Mouse (Mus musculus) duodenum, adult 2 months (tissue): Measurements from ENCODE around the gene Itln1. TPM values are rescaled to one million over a fixed set of nuclear protein-coding genes. Genes with fewer than 3 reads are reported as not detected.

Experiments used
- polyA plus RNA-seq: library from polyadenylated mRNA; depleted of rRNA; stranded (reverse); fragments of >200 nt; gene quantifications from 2 replicates; pipeline ENCODE4 v1.2.3, GENCODE M21; 2012; ENCODE audit warnings: low replicate concordance; rRNA removed

Gene Itln1
- 328 and 1,186 TPM in 2 replicates for polyA plus RNA-seq

GRCm38 (mm10) chr1:171535194-171535593, at the start of gene Itln1:
Gene Itln1 (minus strand): TSS chr1:171535294.

GRCm38 (mm10) chr1:171558898-171559297, 23.8 kb upstream of the Itln1 start, which contains the start of gene Cd244a:
Gene Cd244a (plus strand): TSS chr1:171559193.

GRCm38 (mm10) chr1:171503250-171503591, 31.9 kb downstream of the Itln1 start, which contains the start of gene Alyref2:
Gene Alyref2 (plus strand): TSS chr1:171503478.

Other genes with a start within 250 kb of the Itln1 start
- gene Usp21, start 247.3 kb downstream of the Itln1 start, polyA plus RNA-seq: 30.2 and 30.4 TPM in 2 replicates
- gene Ufc1, start 240.3 kb downstream of the Itln1 start, polyA plus RNA-seq: 10.2 and 10.3 TPM in 2 replicates
- 23.2 and 33.7 TPM in 2 replicates for gene Dedd, start 206.1 kb downstream of the Itln1 start, polyA plus RNA-seq
- 60.9 and 66.1 TPM in 2 replicates for gene Nit1, start 189.6 kb downstream of the Itln1 start, polyA plus RNA-seq
- 1.4 and 1.5 TPM in 2 replicates for gene Pfdn2, start 189.6 kb downstream of the Itln1 start, polyA plus RNA-seq
- 0.37 and 0.47 TPM in 2 replicates for gene Klhdc9, start 174.5 kb downstream of the Itln1 start, polyA plus RNA-seq
- 0.15 and 1.1 TPM in 2 replicates for gene Nectin4, start 165.2 kb downstream of the Itln1 start, polyA plus RNA-seq
- gene Arhgap30, start 146.3 kb downstream of the Itln1 start, polyA plus RNA-seq: 3.3 and 4.2 TPM in 2 replicates
- 58.8 and 75.3 TPM in 2 replicates for gene Usf1, start 124.0 kb downstream of the Itln1 start, polyA plus RNA-seq
- gene Tstd1, start 116.4 kb downstream of the Itln1 start, polyA plus RNA-seq: 97.3 and 129 TPM in 2 replicates
- gene F11r, start 97.8 kb downstream of the Itln1 start, polyA plus RNA-seq: 49.6 and 100 TPM in 2 replicates
- gene Alyref2, start 31.8 kb downstream of the Itln1 start, polyA plus RNA-seq: 2.1 and 6.4 TPM in 2 replicates
- gene Cd244a, start 23.9 kb upstream of the Itln1 start, polyA plus RNA-seq: 0.41 and 1.0 TPM in 2 replicates
- 0.28 and 0.41 TPM in 2 replicates for gene Ly9, start 72.1 kb upstream of the Itln1 start, polyA plus RNA-seq
- 0.82 and 0.95 TPM in 2 replicates for gene Slamf7, start 117.7 kb upstream of the Itln1 start, polyA plus RNA-seq
- gene Cd48, start 146.7 kb upstream of the Itln1 start, polyA plus RNA-seq: 1.5 and 2.3 TPM in 2 replicates
- gene Slamf1, start 231.8 kb upstream of the Itln1 start, polyA plus RNA-seq: 0.07 TPM in 1 of 2 replicates, not detected in the other